Mouse (Mus musculus) embryonic facial prominence, embryonic 13.5 days (tissue): Measurements from ENCODE around the gene Gm49425. TPM values are rescaled to one million over a fixed set of nuclear protein-coding genes. Genes with fewer than 3 reads are reported as not detected.

ENCODE experiments used
- ATAC-seq: fragments of 200-750 bp; cut with Nextera tagmentation; 2 replicates; pipeline ENCODE4 v1.8.0; 2017; ENCODE audit warnings: low read depth; ENCODE audit not compliant: insufficient number of reproducible peaks, insufficient read depth, low FRiP score, low TSS enrichment
- H3K27ac ChIP-seq: fragments of 300-500 bp; sonication (generic); 2 replicates; pipeline ENCODE4 v1.5.1; 2015; ENCODE audit warnings: moderate library complexity, mild to moderate bottlenecking, inconsistent platforms
- H3K27me3 ChIP-seq: fragments of 300-500 bp; sonication (generic); 2 replicates; pipeline ENCODE4 v1.6.1; 2015; ENCODE audit warnings: mild to moderate bottlenecking, inconsistent platforms
- H3K36me3 ChIP-seq: fragments of 300-500 bp; sonication (generic); 2 replicates; pipeline ENCODE4 v1.6.1; 2015; ENCODE audit warnings: mild to moderate bottlenecking, inconsistent platforms
- H3K4me1 ChIP-seq: fragments of 300-500 bp; sonication (generic); 2 replicates; pipeline ENCODE4 v1.6.1; 2015; ENCODE audit warnings: inconsistent platforms
- H3K4me2 ChIP-seq: fragments of 300-500 bp; sonication (generic); 2 replicates; pipeline ENCODE4 v1.6.1; 2015; ENCODE audit warnings: moderate library complexity, mild to moderate bottlenecking, inconsistent platforms
- H3K4me3 ChIP-seq: fragments of 300-500 bp; sonication (generic); 2 replicates; pipeline ENCODE4 v1.5.1; 2015; ENCODE audit warnings: mild to moderate bottlenecking, inconsistent platforms
- H3K9ac ChIP-seq: fragments of 300-500 bp; sonication (generic); 2 replicates; pipeline ENCODE4 v1.6.1; 2015; ENCODE audit warnings: mild to moderate bottlenecking, inconsistent platforms
- H3K9me3 ChIP-seq: fragments of 300-500 bp; sonication (generic); 2 replicates; pipeline ENCODE4 v1.6.1; 2016; ENCODE audit warnings: inconsistent platforms
- WGBS: fragments of 180-500 bp; shearing (Covaris S2); methylation state at CpG from one replicate; pipeline ENCODE4 v1.1.7; 2015; ENCODE audit warnings: mixed read lengths; 5-methylcytosine and 5-hydroxymethylcytosine counted together
- microRNA-seq: library from miRNA; unstranded; fragments of <30 nt; microRNA quantifications from one replicate; pipeline ENCODE4, GENCODE M21; 2016
- polyA plus RNA-seq: library from polyadenylated mRNA; unstranded; fragments of >200 nt; fragmentation: Nextera tagmentation; extraction: Ambion mirVana; gene quantifications from 2 replicates; pipeline ENCODE4 v1.2.1, GENCODE M21; 2015

Gm49425 gene
- polyA plus RNA-seq, 1 experiment from 2014 or later = not detected

DNA sequence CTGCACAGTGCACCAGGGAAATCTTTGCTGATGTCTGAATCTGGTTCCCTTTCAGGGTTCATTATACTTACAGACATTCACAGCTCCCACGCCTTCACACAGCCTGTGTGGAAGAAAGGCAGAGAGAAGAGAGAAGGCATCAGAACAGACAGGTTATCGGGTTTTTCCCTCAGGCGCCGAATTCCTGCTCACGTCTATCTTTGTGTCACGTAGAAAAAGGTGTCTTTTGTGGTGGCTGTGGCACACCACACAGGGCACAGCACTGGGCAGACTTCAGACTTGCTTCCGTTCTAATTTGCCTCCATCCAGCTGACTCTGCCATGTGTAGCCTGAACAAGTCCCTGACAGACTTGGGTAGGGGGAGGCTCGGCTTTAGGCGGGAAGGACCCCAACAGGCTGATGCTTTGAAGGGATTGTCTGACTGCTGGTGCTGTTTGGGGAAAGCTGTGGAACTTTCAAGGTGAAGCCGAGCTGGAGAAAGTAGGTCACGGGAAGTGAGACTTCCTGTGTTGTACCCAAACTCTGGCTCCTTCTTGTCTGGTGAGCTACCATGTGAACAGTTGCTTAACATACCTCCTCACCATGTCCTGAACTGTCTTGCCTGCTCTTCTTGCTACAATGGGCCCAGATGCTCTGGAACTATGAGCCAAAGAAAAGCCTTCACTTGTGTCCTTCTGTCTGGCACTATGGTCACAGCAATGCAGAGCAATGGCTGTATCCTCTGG lies 31.0 kb downstream of the Gm49425 start:
- no peak overlapping the region for H3K27ac ChIP-seq
- no peaks in the 10 kb centered on the region for H3K36me3 ChIP-seq
- 62% methylated on average over 11 of the region's 11 CpGs for WGBS
- H3K27me3 ChIP-seq = no peaks in the 10 kb centered on the region
- no peaks in the 10 kb centered on the region for H3K9me3 ChIP-seq
- ATAC-seq = no peak
- H3K4me3 ChIP-seq = no peak overlapping the region
- H3K4me1 ChIP-seq = no peaks in the 10 kb centered on the region
- no peak overlapping the region for H3K4me2 ChIP-seq
- H3K9ac ChIP-seq = no peak overlapping the region

DNA sequence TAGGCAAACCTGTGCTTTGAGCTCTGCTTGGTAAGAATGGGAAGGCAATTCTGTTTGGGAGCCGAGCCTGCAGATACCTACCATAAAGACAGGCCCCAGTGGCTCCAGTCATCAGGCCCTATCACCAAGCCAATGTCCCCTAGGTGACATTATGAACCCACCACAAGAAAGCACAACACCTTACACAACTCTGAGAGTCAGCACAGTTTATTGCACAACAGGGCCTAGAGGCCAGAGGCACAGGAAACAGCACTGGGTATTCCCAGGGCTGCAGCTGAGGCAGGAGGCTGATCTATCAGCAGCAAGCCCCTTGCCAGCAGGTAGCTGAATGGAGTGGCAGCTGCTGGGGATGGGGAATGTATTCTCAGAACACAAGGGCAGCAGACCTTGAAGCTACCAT lies 32.1 kb downstream of the Gm49425 start:
- no peak for ATAC-seq
- H3K36me3 ChIP-seq = no peaks in the 10 kb centered on the region
- H3K27me3 ChIP-seq = peaks cover 3% of the 10 kb centered on the region; the same call in 1 of the 2 replicates
- no peak overlapping the region for H3K9ac ChIP-seq
- H3K4me1 ChIP-seq = no peaks in the 10 kb centered on the region
- no peaks in the 10 kb centered on the region for H3K9me3 ChIP-seq
- H3K27ac ChIP-seq = no peak overlapping the region
- no peak overlapping the region for H3K4me2 ChIP-seq
- 76% methylated on average over 1 of the region's 1 CpGs for WGBS
- no peak overlapping the region for H3K4me3 ChIP-seq

DNA sequence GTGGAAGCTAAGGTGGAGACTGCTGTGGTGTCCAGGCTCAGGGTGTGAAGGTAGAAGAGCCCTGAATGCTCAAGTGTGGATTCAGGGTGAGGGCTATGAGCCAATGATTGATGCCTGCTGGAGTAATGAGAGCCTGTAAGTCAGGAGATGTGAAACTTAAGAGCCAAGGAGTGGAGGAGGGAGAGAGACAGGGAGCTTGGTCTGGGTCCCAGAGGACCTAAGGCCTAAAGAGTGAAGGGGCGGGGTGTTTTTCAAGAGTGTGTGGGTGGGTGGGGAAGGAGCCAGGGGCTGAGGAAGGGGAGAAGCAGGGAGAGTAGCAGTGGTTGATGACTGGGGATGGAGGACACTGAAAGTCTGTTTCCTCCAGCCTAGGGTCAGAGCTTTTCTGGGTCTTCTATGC lies 33.4 kb downstream of the Gm49425 start:
- 65% methylated on average over 1 of the region's 1 CpGs for WGBS
- H3K4me3 ChIP-seq = no peak overlapping the region
- H3K4me2 ChIP-seq = no peak overlapping the region
- peaks cover 11% of the 10 kb centered on the region for H3K4me1 ChIP-seq
- no peak overlapping the region for H3K27ac ChIP-seq
- no peaks in the 10 kb centered on the region for H3K9me3 ChIP-seq
- H3K27me3 ChIP-seq = peaks cover 15% of the 10 kb centered on the region; the same call in 1 of the 2 replicates
- no peak overlapping the region for H3K9ac ChIP-seq
- ATAC-seq = no peak
- no peaks in the 10 kb centered on the region for H3K36me3 ChIP-seq

DNA sequence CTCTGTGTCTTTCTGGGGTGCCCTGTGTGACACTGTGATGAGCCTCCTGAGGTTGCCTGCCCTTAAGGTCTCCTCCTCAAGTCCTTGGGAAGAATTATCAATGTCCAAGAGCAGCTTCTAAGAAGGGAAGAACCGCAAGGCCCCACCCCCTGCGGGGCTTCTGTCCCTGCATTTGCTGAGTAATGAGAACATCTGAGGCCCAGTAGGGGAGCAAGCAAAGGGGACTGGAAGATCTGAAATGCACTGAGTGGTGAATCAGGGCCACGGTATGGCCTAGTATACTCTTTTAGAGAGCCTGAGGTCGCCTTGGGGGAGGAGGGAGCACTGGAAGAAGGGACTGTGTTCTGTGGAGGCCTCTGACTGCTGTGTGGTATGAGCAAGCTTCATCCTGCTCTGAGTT lies 35.0 kb downstream of the Gm49425 start:
- no peak overlapping the region for H3K4me3 ChIP-seq
- no peaks in the 10 kb centered on the region for H3K36me3 ChIP-seq
- no peaks in the 10 kb centered on the region for H3K9me3 ChIP-seq
- H3K27me3 ChIP-seq = peaks cover 22% of the 10 kb centered on the region
- no peak for ATAC-seq
- H3K9ac ChIP-seq = no peak overlapping the region
- WGBS = 32% methylated on average over 4 of the region's 4 CpGs
- H3K4me1 ChIP-seq = peaks cover 11% of the 10 kb centered on the region
- H3K4me2 ChIP-seq = no peak overlapping the region
- H3K27ac ChIP-seq = no peak overlapping the region

DNA sequence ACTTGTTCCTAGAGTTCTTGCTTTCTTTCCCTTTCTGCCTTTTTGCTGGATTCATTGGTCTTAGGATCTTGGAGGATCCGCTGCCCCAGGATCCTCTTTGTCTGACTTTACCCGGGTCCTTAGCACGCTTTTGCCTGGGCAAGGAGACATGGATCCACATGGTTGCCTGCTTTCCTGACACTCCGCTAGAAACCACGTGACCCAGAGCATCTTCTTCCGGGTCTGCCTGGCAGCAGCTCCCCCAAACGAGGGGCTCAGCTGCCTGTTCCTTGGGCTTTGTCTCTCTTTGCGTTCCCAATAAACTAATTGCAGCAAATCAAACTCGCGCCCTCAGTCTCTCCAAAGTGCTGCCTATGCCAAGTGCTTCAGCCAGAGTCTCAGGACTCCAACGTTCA lies 37.4 kb downstream of the Gm49425 start:
- Histone ChIP-seq H3K4me1 (peaks cover 11% of the 10 kb centered on the region), H3K9me3 (no peaks in the 10 kb centered on the region), H3K36me3 (no peaks in the 10 kb centered on the region), H3K27ac (no peak overlapping the region), H3K4me3 (peak overlapping the region; percentile 37), H3K27me3 (peaks cover 22% of the 10 kb centered on the region), H3K4me2 (peak overlapping the region; percentile 70), H3K9ac (peak overlapping the region; percentile 63)
- WGBS = 32% methylated on average over 11 of the region's 11 CpGs
- ATAC-seq = no peak

DNA sequence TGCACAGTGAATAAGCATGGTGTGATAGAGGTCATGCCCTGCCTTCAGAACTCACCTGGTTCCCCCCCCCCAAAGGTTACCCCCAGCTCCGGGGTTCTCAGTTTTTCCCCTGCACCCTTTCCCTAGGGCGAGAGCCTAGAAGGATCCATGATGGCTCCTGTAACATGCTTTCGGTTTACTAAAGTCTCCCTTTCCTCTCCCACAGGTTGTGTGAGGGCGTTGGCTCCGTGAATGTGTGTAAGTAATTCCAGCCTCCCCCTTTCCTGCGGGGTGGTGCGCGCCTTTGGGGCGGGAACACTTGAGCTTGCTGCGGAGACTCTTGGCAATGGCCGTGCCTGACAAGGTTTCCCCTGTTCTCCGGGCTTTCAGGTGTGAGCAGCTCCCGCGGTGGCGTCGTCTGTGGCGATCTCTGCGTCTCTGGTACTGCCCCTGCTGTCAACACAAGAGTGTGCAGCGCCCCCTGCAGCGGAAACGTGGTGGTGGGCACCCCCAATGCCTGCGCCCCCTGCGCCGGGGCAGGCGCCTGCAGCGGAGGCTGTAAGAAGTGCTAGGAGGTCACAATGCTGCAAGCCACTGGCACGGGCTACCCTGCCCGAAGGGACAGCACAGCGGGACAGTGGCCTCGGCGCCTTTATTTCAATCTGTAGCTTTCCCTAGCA lies 37.9 kb downstream of the Gm49425 start:
- no peaks in the 10 kb centered on the region for H3K36me3 ChIP-seq
- no peak overlapping the region for H3K27ac ChIP-seq
- peaks cover 11% of the 10 kb centered on the region for H3K4me1 ChIP-seq
- WGBS = 7% methylated on average over 31 of the region's 31 CpGs
- peak overlapping the region; percentile 37 for H3K4me3 ChIP-seq
- H3K27me3 ChIP-seq = peaks cover 22% of the 10 kb centered on the region
- H3K9ac ChIP-seq = peak overlapping the region; percentile 63
- H3K9me3 ChIP-seq = no peaks in the 10 kb centered on the region
- no peak for ATAC-seq
- peak overlapping the region; percentile 70 for H3K4me2 ChIP-seq

DNA sequence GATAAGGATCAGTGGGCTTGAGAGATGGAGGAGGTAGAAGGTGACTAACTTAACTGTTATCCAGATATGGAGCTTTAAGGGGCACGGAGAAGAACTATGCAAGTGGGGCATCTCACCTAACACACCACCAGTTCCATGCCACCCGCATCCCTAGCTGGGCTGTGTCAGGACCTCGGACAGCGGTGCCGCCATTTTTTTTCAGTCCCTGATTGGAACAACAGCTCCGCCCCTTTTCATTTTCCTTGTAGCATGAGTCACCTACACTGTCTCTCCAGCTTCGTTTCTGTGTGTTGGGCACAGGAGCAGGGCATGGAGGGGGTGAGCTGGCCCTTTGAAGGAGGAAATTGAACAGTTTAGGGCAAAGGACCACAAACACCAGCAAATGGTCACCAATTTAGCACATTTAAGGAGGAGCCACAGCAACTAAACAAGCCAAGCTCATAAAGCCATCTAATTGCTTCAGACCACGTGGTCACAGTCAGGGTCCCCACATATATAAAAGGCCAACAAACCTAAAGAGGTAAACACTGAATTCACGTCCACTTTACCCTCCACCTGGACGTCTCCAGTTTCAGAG lies 44.0 kb downstream of the Gm49425 start, which contains the start of gene Krt86:
Krt86 (plus strand) TSS at position 527 of the 577 bp plus-strand sequence.
- Histone ChIP-seq H3K27ac (no peak within 1 kb of the TSS), H3K27me3 (peaks cover 4% of the 10 kb centered on the region), H3K4me3 (no peak within 1 kb of the TSS), H3K4me2 (no peak within 1 kb of the TSS), H3K9me3 (no peaks in the 10 kb centered on the region), H3K36me3 (no peaks in the 10 kb centered on the region), H3K9ac (no peak within 1 kb of the TSS), H3K4me1 (no peaks in the 10 kb centered on the region)
- 30% methylated on average over 10 of the region's 10 CpGs for WGBS
- ATAC-seq = no peak

DNA sequence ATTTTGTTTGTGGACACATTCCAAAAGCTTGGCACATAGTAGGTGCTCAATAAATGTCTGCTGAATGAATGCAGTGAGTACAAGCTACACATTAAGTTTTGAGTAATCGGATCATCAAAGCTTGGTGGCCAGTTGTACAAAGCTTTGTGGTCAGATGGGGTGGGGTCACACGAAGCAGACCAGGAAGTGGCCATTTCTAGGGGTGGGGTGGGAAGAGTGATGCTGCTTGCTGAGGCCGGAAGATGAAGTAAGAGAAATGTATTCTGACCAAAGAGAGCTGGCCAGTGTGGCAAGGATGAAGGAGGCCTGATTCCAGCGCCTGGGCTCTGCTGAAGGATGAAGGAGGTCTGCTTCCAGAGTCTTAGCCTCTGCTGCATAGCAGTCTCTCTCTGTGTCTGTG lies 48.0 kb downstream of the Gm49425 start:
- no peak for ATAC-seq
- H3K4me1 ChIP-seq = no peaks in the 10 kb centered on the region
- 84% methylated on average over 4 of the region's 4 CpGs for WGBS
- no peak overlapping the region for H3K9ac ChIP-seq
- no peak overlapping the region for H3K4me3 ChIP-seq
- H3K36me3 ChIP-seq = no peaks in the 10 kb centered on the region
- no peaks in the 10 kb centered on the region for H3K27me3 ChIP-seq
- no peaks in the 10 kb centered on the region for H3K9me3 ChIP-seq
- H3K27ac ChIP-seq = no peak overlapping the region
- H3K4me2 ChIP-seq = no peak overlapping the region

Small RNAs within 50 kb of the gene (microRNA-seq; reads per million reads assigned to microRNA genes)
- not detected for gene Gm44393

Other genes starting within 250 kb of the Gm49425 start
- gene Atg101, start 233.0 kb downstream of the Gm49425 start, polyA plus RNA-seq = 65.9 and 68.4 TPM in 2 replicates
- gene 6030408B16Rik, start 224.0 kb downstream of the Gm49425 start, polyA plus RNA-seq = 0.56 and 0.60 TPM in 2 replicates
- gene Krt80, start 147.1 kb downstream of the Gm49425 start, polyA plus RNA-seq = 2.5 and 3.1 TPM in 2 replicates
- 19.6 and 23.1 TPM in 2 replicates for gene Krt7, start 106.2 kb downstream of the Gm49425 start, polyA plus RNA-seq
- 0.55 and 0.66 TPM in 2 replicates for gene Krt87, start 78.5 kb downstream of the Gm49425 start, polyA plus RNA-seq
- not detected in 2 replicates for gene Krt88, start 69.5 kb downstream of the Gm49425 start, polyA plus RNA-seq
- not detected in 2 replicates for gene Krt81, start 53.5 kb downstream of the Gm49425 start, polyA plus RNA-seq
- 0.22 TPM in 1 of 2 replicates, not detected in the other for gene Krt86, start 43.8 kb downstream of the Gm49425 start, polyA plus RNA-seq
- not detected in 2 replicates for gene Krt83, start 25.7 kb downstream of the Gm49425 start, polyA plus RNA-seq
- not detected in 2 replicates for gene Krt84, start 15.6 kb upstream of the Gm49425 start, polyA plus RNA-seq
- not detected in 2 replicates for gene Krt82, start 33.4 kb upstream of the Gm49425 start, polyA plus RNA-seq
- 0.15 and 0.40 TPM in 2 replicates for gene Krt90, start 45.7 kb upstream of the Gm49425 start, polyA plus RNA-seq
- 0.96 and 1.6 TPM in 2 replicates for gene Krt75, start 56.6 kb upstream of the Gm49425 start, polyA plus RNA-seq
- gene Gm5414, start 110.9 kb upstream of the Gm49425 start, polyA plus RNA-seq = not detected in 2 replicates
- not detected in 2 replicates for gene Gm5478, start 130.1 kb upstream of the Gm49425 start, polyA plus RNA-seq
- 0.41 TPM in 1 of 2 replicates, not detected in the other for gene Krt6b, start 163.0 kb upstream of the Gm49425 start, polyA plus RNA-seq
- 29.7 and 31.8 TPM in 2 replicates for gene Krt6a, start 177.0 kb upstream of the Gm49425 start, polyA plus RNA-seq
- 403 and 498 TPM in 2 replicates for gene Krt5, start 195.6 kb upstream of the Gm49425 start, polyA plus RNA-seq
- 0.34 TPM in 1 of 2 replicates, not detected in the other for gene Krt71, start 225.8 kb upstream of the Gm49425 start, polyA plus RNA-seq